Mouse (Mus musculus) C2C12 (cell line): ENCODE data around the gene Dolk. TPM values are rescaled to one million over a fixed set of nuclear protein-coding genes. Genes with fewer than 3 reads are reported as not detected.

Experiments
- H3K27me3 ChIP-seq: one replicate; pipeline ENCODE4 v1.6.1; 2011; ENCODE audit not compliant: control insufficient read depth, insufficient read depth, insufficient read length
- H3K36me3 ChIP-seq: one replicate; pipeline ENCODE4 v1.6.1; 2011; ENCODE audit not compliant: control insufficient read depth, insufficient read depth
- H3K4me3 ChIP-seq: one replicate; pipeline ENCODE4 v1.5.1; 2011; ENCODE audit warnings: mild to moderate bottlenecking, control low read depth; ENCODE audit not compliant: poor library complexity, insufficient read depth, severe bottlenecking
- H3K79me2 ChIP-seq: one replicate; pipeline ENCODE4 v1.6.1; 2011; ENCODE audit not compliant: control insufficient read depth, insufficient read depth
- H3K79me3 ChIP-seq: one replicate; pipeline ENCODE4 v1.6.1; 2011; ENCODE audit warnings: low read depth, control low read depth
- H3ac ChIP-seq: one replicate; pipeline ENCODE3; 2011; ENCODE audit warnings: low read depth; ENCODE audit not compliant: control insufficient read depth, insufficient read length
- CEBPB ChIP-seq: IDR thresholded peaks from one replicate; pipeline ENCODE4 v1.6.1; 2011; ENCODE audit warnings: low read depth, mild to moderate bottlenecking, control low read depth, moderate library complexity
- CTCF ChIP-seq: IDR thresholded peaks from one replicate; pipeline ENCODE4 v1.5.1; 2011; ENCODE audit not compliant: control insufficient read depth, insufficient read depth, insufficient read length
- FOSL1 ChIP-seq: IDR thresholded peaks from one replicate; pipeline ENCODE4 v1.8.0; 2011; ENCODE audit warnings: mild to moderate bottlenecking, low read length; ENCODE audit not compliant: poor library complexity, insufficient read depth, severe bottlenecking
- MAX ChIP-seq: IDR thresholded peaks from one replicate; pipeline ENCODE4 v1.6.1; 2011; ENCODE audit warnings: mild to moderate bottlenecking, control low read depth
- MYOD1 ChIP-seq: IDR thresholded peaks from one replicate; pipeline ENCODE4 v1.6.1; 2011; ENCODE audit warnings: low read depth; ENCODE audit not compliant: control insufficient read depth, insufficient read length
- MYOG ChIP-seq: IDR thresholded peaks from one replicate; pipeline ENCODE4 v1.6.1; 2011; ENCODE audit not compliant: control insufficient read depth, insufficient read length; ENCODE audit errors: extremely low read depth
- USF1 ChIP-seq: IDR thresholded peaks from one replicate; pipeline ENCODE4 v1.6.1; 2011; ENCODE audit warnings: low read depth, mild to moderate bottlenecking, control low read depth, moderate library complexity
- polyA plus RNA-seq: library from polyadenylated mRNA; unstranded; fragments of >200 nt; fragmentation: generic; extraction: Trizol; gene quantifications from one replicate; pipeline ENCODE4 v1.2.1, GENCODE M21; 2012; ENCODE audit warnings: missing spikeins

Gene Dolk
- polyA plus RNA-seq, 1 experiment, result 28.3 TPM

GRCm38 (mm10) chr2:30266392-30266941 is 19.7 kb downstream of the Dolk start:
- Histone ChIP-seq H3K36me3 (peaks cover 38% of the 10 kb centered on the region), H3K4me3 (no peak overlapping the region), H3K79me3 (peaks cover 3% of the 10 kb centered on the region), H3K79me2 (peaks cover 21% of the 10 kb centered on the region), H3ac (no peak overlapping the region), H3K27me3 (no peaks in the 10 kb centered on the region)
- TF ChIP-seq FOSL1 (no peak), CEBPB (no peak), MYOD1 (no peak), MYOG (no peak), MAX (no peak), CTCF (no peak), USF1 (no peak)

DNA sequence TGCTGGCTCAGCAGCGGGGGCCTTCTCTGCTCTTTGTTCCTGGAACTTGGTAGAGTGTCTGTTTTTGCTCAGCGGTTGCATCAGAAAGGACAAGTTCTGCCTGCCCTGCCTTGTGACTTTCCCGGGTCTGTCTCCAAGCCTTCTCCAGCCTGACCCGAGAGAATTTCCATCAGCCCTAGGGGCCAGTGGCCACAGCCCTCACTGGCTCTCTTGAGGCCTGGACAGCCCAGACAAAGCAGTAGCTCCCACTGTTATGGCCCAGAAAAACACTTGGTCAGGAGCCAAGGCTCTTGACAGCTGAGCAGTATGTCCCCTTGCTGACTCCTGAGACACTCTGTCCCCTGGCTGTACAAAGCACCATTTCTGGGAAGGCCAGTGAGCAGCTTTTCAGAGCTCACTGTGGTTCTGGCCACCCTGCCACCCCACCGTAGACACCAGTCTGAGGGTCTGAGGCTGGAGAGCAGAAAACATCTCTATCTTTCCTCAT is 20.3 kb downstream of the Dolk start, which contains the start of gene Phyhd1:
Gene Phyhd1, plus strand, starts transcription at position 437 of the 487 bp plus-strand sequence.
- H3K4me3 ChIP-seq, result no peak within 1 kb of the TSS
- TF ChIP-seq MAX, result no peak
- TF ChIP-seq MYOG, result no peak
- no peak for TF ChIP-seq USF1
- TF ChIP-seq MYOD1, result no peak
- TF ChIP-seq CEBPB, result no peak
- no peak for TF ChIP-seq CTCF
- TF ChIP-seq FOSL1, result no peak

DNA sequence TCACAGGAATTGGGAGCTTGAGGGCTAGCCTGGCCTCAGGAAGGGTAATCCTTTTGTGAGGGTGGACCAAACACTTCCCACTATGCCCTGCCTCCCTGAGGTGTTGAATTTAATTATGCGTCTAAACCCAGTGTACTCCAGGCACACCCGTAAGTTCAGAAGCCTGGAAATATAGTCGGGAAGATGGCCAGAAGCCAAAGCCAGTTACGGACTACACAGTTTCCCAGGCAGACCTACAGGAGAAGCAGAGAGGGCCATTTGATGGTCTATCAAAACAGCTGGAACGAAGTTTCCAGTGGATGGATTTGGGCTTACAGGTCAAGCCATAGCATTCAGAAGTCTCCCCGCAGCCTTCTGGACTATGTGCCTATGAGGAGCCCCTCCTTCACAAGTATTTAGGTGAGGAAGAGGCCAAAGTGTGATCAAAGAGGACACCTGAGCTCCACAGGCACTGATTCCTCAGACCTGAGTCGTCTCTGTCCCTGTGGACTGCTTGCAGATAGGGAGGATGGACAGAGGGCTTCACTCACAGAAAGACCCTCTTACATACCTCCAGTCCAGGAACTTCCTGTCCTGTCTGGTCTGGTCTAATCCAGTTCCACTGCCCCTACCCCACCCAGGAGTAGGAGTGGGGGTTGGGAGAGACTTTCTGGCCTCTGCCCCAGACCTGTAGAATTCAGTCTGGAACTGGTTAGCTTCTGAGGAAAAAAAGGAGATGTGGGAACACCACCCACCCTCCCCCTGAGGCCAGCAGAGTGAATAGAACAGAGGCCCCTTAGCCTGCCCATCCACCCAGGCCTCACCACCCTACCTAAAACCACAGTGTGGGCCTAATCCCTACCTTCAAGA is 21.2 kb downstream of the Dolk start:
- TF ChIP-seq MYOD1 (no peak), MYOG (no peak), USF1 (no peak), CTCF (no peak), CEBPB (no peak), MAX (no peak), FOSL1 (no peak)
- peaks cover 19% of the 10 kb centered on the region for H3K79me3 ChIP-seq
- H3K27me3 ChIP-seq, result no peaks in the 10 kb centered on the region
- H3K4me3 ChIP-seq, result no peak overlapping the region
- peaks cover 37% of the 10 kb centered on the region for H3K79me2 ChIP-seq
- H3ac ChIP-seq, result no peak overlapping the region
- H3K36me3 ChIP-seq, result peaks cover 54% of the 10 kb centered on the region

More for the DNA sequence above, 20.3 kb downstream of the Dolk start, which contains the start of gene Phyhd1:
- H3K79me3 ChIP-seq, result peaks cover 10% of the 10 kb centered on the region
- peaks cover 44% of the 10 kb centered on the region for H3K36me3 ChIP-seq
- H3K79me2 ChIP-seq, result peaks cover 28% of the 10 kb centered on the region
- no peak within 1 kb of the TSS for H3ac ChIP-seq
- no peaks in the 10 kb centered on the region for H3K27me3 ChIP-seq

GRCm38 (mm10) chr2:30263811-30264210 is 22.3 kb downstream of the Dolk start:
- Histone ChIP-seq H3K4me3 (no peak overlapping the region), H3K36me3 (peaks cover 61% of the 10 kb centered on the region), H3K27me3 (no peaks in the 10 kb centered on the region), H3K79me3 (peaks cover 30% of the 10 kb centered on the region), H3ac (no peak overlapping the region), H3K79me2 (peaks cover 48% of the 10 kb centered on the region)
- TF ChIP-seq CEBPB, result no peak
- no peak for TF ChIP-seq CTCF
- no peak for TF ChIP-seq FOSL1
- TF ChIP-seq MAX, result no peak
- no peak for TF ChIP-seq USF1
- no peak for TF ChIP-seq MYOD1
- TF ChIP-seq MYOG, result no peak

GRCm38 (mm10) chr2:30262840-30263441 is 23.2 kb downstream of the Dolk start:
- Histone ChIP-seq H3K4me3 (no peak overlapping the region), H3K27me3 (no peaks in the 10 kb centered on the region), H3K79me2 (peaks cover 56% of the 10 kb centered on the region), H3ac (no peak overlapping the region), H3K36me3 (peaks cover 65% of the 10 kb centered on the region), H3K79me3 (peaks cover 32% of the 10 kb centered on the region)
- TF ChIP-seq CEBPB, result no peak
- no peak for TF ChIP-seq MYOG
- no peak for TF ChIP-seq MYOD1
- no peak for TF ChIP-seq FOSL1
- no peak for TF ChIP-seq USF1
- TF ChIP-seq CTCF, result no peak
- no peak for TF ChIP-seq MAX
